Mouse (Mus musculus): ENCODE measurements around the gene Grsf1. TPM values are rescaled to one million over a fixed set of nuclear protein-coding genes. Genes with fewer than 3 reads are reported as not detected.

Gene Grsf1
- polyA plus RNA-seq, 1 experiment from 2014 or later = 73.3 TPM

- Histone ChIP-seq H3K4me3 (ENCODE audit: low read depth, low read length) (no peak overlapping the region), H3K27ac (ENCODE audit: low read depth) (no peak overlapping the region), H3K36me3 (ENCODE audit: insufficient read depth) (no peaks in the 10 kb centered on the region), H3K4me2 (no peak overlapping the region), H3K4me1 (ENCODE audit: insufficient read depth) (no peaks in the 10 kb centered on the region), H3K9me3 (ENCODE audit: low read depth, low read length) (no peaks in the 10 kb centered on the region), H3K27me3 (ENCODE audit: insufficient read depth, low read length) (no peaks in the 10 kb centered on the region), H3K9ac (no peak overlapping the region)
- WGBS = 75% methylated on average over 8 of the region's 8 CpGs
- TF ChIP-seq CTCF (IDR thresholded peaks at IDR 0.05; ENCODE audit: low read depth) = no peak
- ATAC-seq (ENCODE audit: insufficient read depth) (no peak), DNase-seq (no peak)
These were observed 12.0 kb upstream of the Grsf1 start for GRCm38 (mm10) chr5:88687996-88688406.

- Histone ChIP-seq H3K27ac (ENCODE audit: low read depth) (no peak overlapping the region), H3K27me3 (ENCODE audit: insufficient read depth, low read length) (no peaks in the 10 kb centered on the region), H3K4me1 (ENCODE audit: insufficient read depth) (no peaks in the 10 kb centered on the region), H3K4me2 (no peak overlapping the region), H3K4me3 (ENCODE audit: low read depth, low read length) (no peak overlapping the region), H3K9ac (no peak overlapping the region), H3K9me3 (ENCODE audit: low read depth, low read length) (no peaks in the 10 kb centered on the region), H3K36me3 (ENCODE audit: insufficient read depth) (no peaks in the 10 kb centered on the region)
- no peak for TF ChIP-seq CTCF (IDR thresholded peaks at IDR 0.05; ENCODE audit: low read depth)
- WGBS = 33% methylated on average over 6 of the region's 6 CpGs
- no peak for DNase-seq
- ATAC-seq (ENCODE audit: insufficient read depth) = no peak
These were observed 9.9 kb upstream of the Grsf1 start for GRCm38 (mm10) chr5:88685745-88686299.

GRCm38 (mm10) chr5:88685306-88685705 lies 9.3 kb upstream of the Grsf1 start:
- Histone ChIP-seq H3K4me1 (ENCODE audit: insufficient read depth) (no peaks in the 10 kb centered on the region), H3K36me3 (ENCODE audit: insufficient read depth) (no peaks in the 10 kb centered on the region), H3K4me3 (ENCODE audit: low read depth, low read length) (no peak overlapping the region), H3K27ac (ENCODE audit: low read depth) (no peak overlapping the region), H3K27me3 (ENCODE audit: insufficient read depth, low read length) (no peaks in the 10 kb centered on the region), H3K9me3 (ENCODE audit: low read depth, low read length) (no peaks in the 10 kb centered on the region), H3K4me2 (no peak overlapping the region), H3K9ac (no peak overlapping the region)
- no peak for ATAC-seq (ENCODE audit: insufficient read depth)
- 8% methylated on average over 6 of the region's 6 CpGs for WGBS
- no peak for TF ChIP-seq CTCF (IDR thresholded peaks at IDR 0.05; ENCODE audit: low read depth)
- no peak for DNase-seq

- TF ChIP-seq CTCF (IDR thresholded peaks at IDR 0.05; ENCODE audit: low read depth) = no peak
- Histone ChIP-seq H3K4me3 (ENCODE audit: low read depth, low read length) (no peak overlapping the region), H3K4me1 (ENCODE audit: insufficient read depth) (no peaks in the 10 kb centered on the region), H3K36me3 (ENCODE audit: insufficient read depth) (no peaks in the 10 kb centered on the region), H3K27ac (ENCODE audit: low read depth) (no peak overlapping the region), H3K4me2 (no peak overlapping the region), H3K27me3 (ENCODE audit: insufficient read depth, low read length) (no peaks in the 10 kb centered on the region), H3K9ac (no peak overlapping the region), H3K9me3 (ENCODE audit: low read depth, low read length) (no peaks in the 10 kb centered on the region)
- 26% methylated on average over 3 of the region's 3 CpGs for WGBS
- no peak for DNase-seq
- ATAC-seq (ENCODE audit: insufficient read depth) = no peak
These were observed 8.3 kb upstream of the Grsf1 start for GRCm38 (mm10) chr5:88684226-88684625.

GRCm38 (mm10) chr5:88683706-88684105 lies 7.7 kb upstream of the Grsf1 start:
- Histone ChIP-seq H3K4me3 (ENCODE audit: low read depth, low read length) (no peak overlapping the region), H3K27me3 (ENCODE audit: insufficient read depth, low read length) (no peaks in the 10 kb centered on the region), H3K9me3 (ENCODE audit: low read depth, low read length) (no peaks in the 10 kb centered on the region), H3K4me2 (no peak overlapping the region), H3K9ac (no peak overlapping the region), H3K27ac (ENCODE audit: low read depth) (no peak overlapping the region), H3K4me1 (ENCODE audit: insufficient read depth) (no peaks in the 10 kb centered on the region), H3K36me3 (ENCODE audit: insufficient read depth) (no peaks in the 10 kb centered on the region)
- ATAC-seq (ENCODE audit: insufficient read depth) = no peak
- no peak for DNase-seq
- WGBS = 77% methylated on average over 9 of the region's 9 CpGs
- TF ChIP-seq CTCF (IDR thresholded peaks at IDR 0.05; ENCODE audit: low read depth) = no peak

GRCm38 (mm10) chr5:88680567-88680966 lies 4.6 kb upstream of the Grsf1 start:
- Histone ChIP-seq H3K4me2 (no peak overlapping the region), H3K27me3 (ENCODE audit: insufficient read depth, low read length) (no peaks in the 10 kb centered on the region), H3K27ac (ENCODE audit: low read depth) (no peak overlapping the region), H3K36me3 (ENCODE audit: insufficient read depth) (no peaks in the 10 kb centered on the region), H3K4me1 (ENCODE audit: insufficient read depth) (no peaks in the 10 kb centered on the region), H3K4me3 (ENCODE audit: low read depth, low read length) (no peak overlapping the region), H3K9me3 (ENCODE audit: low read depth, low read length) (no peaks in the 10 kb centered on the region), H3K9ac (no peak overlapping the region)
- no peak for ATAC-seq (ENCODE audit: insufficient read depth)
- WGBS = 88% methylated on average over 6 of the region's 6 CpGs
- DNase-seq = no peak
- TF ChIP-seq CTCF (IDR thresholded peaks at IDR 0.05; ENCODE audit: low read depth) = no peak

GRCm38 (mm10) chr5:88679341-88679740 lies 3.4 kb upstream of the Grsf1 start:
- Histone ChIP-seq H3K27me3 (ENCODE audit: insufficient read depth, low read length) (no peaks in the 10 kb centered on the region), H3K36me3 (ENCODE audit: insufficient read depth) (no peaks in the 10 kb centered on the region), H3K4me1 (ENCODE audit: insufficient read depth) (0 out of 2 replicates have a peak, but pooled peaks cover 3% of the 10 kb centered on the region), H3K9me3 (ENCODE audit: low read depth, low read length) (no peaks in the 10 kb centered on the region), H3K4me2 (no peak overlapping the region), H3K27ac (ENCODE audit: low read depth) (no peak overlapping the region), H3K4me3 (ENCODE audit: low read depth, low read length) (no peak overlapping the region), H3K9ac (no peak overlapping the region)
- ATAC-seq (ENCODE audit: insufficient read depth) (no peak), DNase-seq (no peak)
- TF ChIP-seq CTCF (IDR thresholded peaks at IDR 0.05; ENCODE audit: low read depth) = no peak
- WGBS = 29% methylated on average over 6 of the region's 6 CpGs

- WGBS = 47% methylated on average over 7 of the region's 7 CpGs
- H3K4me3 ChIP-seq (ENCODE audit: low read depth, low read length) = no peak overlapping the region
- ATAC-seq (ENCODE audit: insufficient read depth) = no peak
- 0 out of 2 replicates have a peak, but pooled peaks cover 5% of the 10 kb centered on the region for H3K4me1 ChIP-seq (ENCODE audit: insufficient read depth)
- no peak overlapping the region for H3K9ac ChIP-seq
- H3K36me3 ChIP-seq (ENCODE audit: insufficient read depth) = no peaks in the 10 kb centered on the region
- H3K27ac ChIP-seq (ENCODE audit: low read depth) = no peak overlapping the region
- no peaks in the 10 kb centered on the region for H3K27me3 ChIP-seq (ENCODE audit: insufficient read depth, low read length)
- no peak overlapping the region for H3K4me2 ChIP-seq
- H3K9me3 ChIP-seq (ENCODE audit: low read depth, low read length) = no peaks in the 10 kb centered on the region
- no peak for DNase-seq
- TF ChIP-seq CTCF (IDR thresholded peaks at IDR 0.05; ENCODE audit: low read depth) = no peak
These were observed 3.0 kb upstream of the Grsf1 start for GRCm38 (mm10) chr5:88678929-88679328.
